Mouse (Mus musculus) limb, embryonic 12.5 days (tissue): ENCODE measurements around the gene Kbtbd13. TPM values are rescaled to one million over a fixed set of nuclear protein-coding genes. Genes with fewer than 3 reads are reported as not detected.

Experiments
- ATAC-seq: fragments of 200-750 bp; cut with Nextera tagmentation; 2 replicates; pipeline ENCODE4 v1.8.0; 2017; ENCODE audit warnings: low read depth, moderate TSS enrichment; ENCODE audit not compliant: insufficient number of reproducible peaks, insufficient read depth, low FRiP score, low TSS enrichment
- H3K27ac ChIP-seq: fragments of 300-500 bp; sonication (generic); 2 replicates; pipeline ENCODE4 v1.5.1; 2016; ENCODE audit warnings: mild to moderate bottlenecking, moderate library complexity
- H3K27me3 ChIP-seq: fragments of 300-500 bp; sonication (generic); 2 replicates; pipeline ENCODE4 v1.6.1; 2016; ENCODE audit warnings: mild to moderate bottlenecking, moderate library complexity
- H3K36me3 ChIP-seq: fragments of 300-500 bp; sonication (generic); 2 replicates; pipeline ENCODE4 v1.6.1; 2016; ENCODE audit warnings: mild to moderate bottlenecking, moderate library complexity
- H3K4me1 ChIP-seq: fragments of 300-500 bp; sonication (generic); replicated peaks from 2 replicates; pipeline ENCODE4 v1.6.1; 2016
- H3K4me2 ChIP-seq: fragments of 300-500 bp; sonication (generic); 2 replicates; pipeline ENCODE4 v1.6.1; 2016; ENCODE audit warnings: mild to moderate bottlenecking, moderate library complexity
- H3K4me3 ChIP-seq: fragments of 300-500 bp; sonication (generic); replicated peaks from 2 replicates; pipeline ENCODE4 v1.5.1; 2016; ENCODE audit warnings: mild to moderate bottlenecking
- H3K9ac ChIP-seq: fragments of 300-500 bp; sonication (generic); replicated peaks from 2 replicates; pipeline ENCODE4 v1.6.1; 2016; ENCODE audit warnings: mild to moderate bottlenecking, moderate library complexity
- H3K9me3 ChIP-seq: fragments of 300-500 bp; sonication (generic); 2 replicates; pipeline ENCODE4 v1.6.1; 2016; ENCODE audit warnings: mild to moderate bottlenecking, moderate library complexity
- WGBS: fragments of 180-500 bp; shearing (Covaris S2); methylation state at CpG from one replicate; pipeline ENCODE4 v1.1.7; 2016; 5-methylcytosine and 5-hydroxymethylcytosine counted together
- polyA plus RNA-seq: library from polyadenylated mRNA; unstranded; fragments of >200 nt; fragmentation: Nextera tagmentation; extraction: Ambion mirVana; gene quantifications from 2 replicates; pipeline ENCODE4 v1.2.1, GENCODE M21; 2016

The Kbtbd13 gene
- polyA plus RNA-seq, 1 experiment from 2014 or later: 1.3 TPM

GRCm38 (mm10) chr9:65394360-65394759 lies 2.9 kb upstream of the Kbtbd13 start:
- Histone ChIP-seq H3K27me3 (peaks cover 44% of the 10 kb centered on the region), H3K27ac (no peak overlapping the region), H3K4me3 (no peak overlapping the region), H3K9ac (no peak overlapping the region), H3K4me2 (no peak overlapping the region), H3K9me3 (no peaks in the 10 kb centered on the region), H3K36me3 (no peaks in the 10 kb centered on the region), H3K4me1 (peaks cover 20% of the 10 kb centered on the region; the same call in 1 of the 2 replicates)
- no peak for ATAC-seq
- WGBS: 61% methylated on average over 2 of the region's 2 CpGs

GRCm38 (mm10) chr9:65393606-65394005 lies 2.2 kb upstream of the Kbtbd13 start:
- H3K9me3 ChIP-seq: no peaks in the 10 kb centered on the region
- WGBS: 56% methylated on average over 2 of the region's 2 CpGs
- H3K36me3 ChIP-seq: no peaks in the 10 kb centered on the region
- H3K9ac ChIP-seq: no peak overlapping the region
- H3K27ac ChIP-seq: no peak overlapping the region
- no peak overlapping the region for H3K4me2 ChIP-seq
- no peak for ATAC-seq
- peaks cover 52% of the 10 kb centered on the region for H3K27me3 ChIP-seq
- no peak overlapping the region for H3K4me3 ChIP-seq
- peaks cover 16% of the 10 kb centered on the region; the same call in 1 of the 2 replicates for H3K4me1 ChIP-seq

- Histone ChIP-seq H3K27me3 (peaks cover 54% of the 10 kb centered on the region), H3K4me2 (no peak overlapping the region), H3K27ac (no peak overlapping the region), H3K36me3 (no peaks in the 10 kb centered on the region), H3K4me3 (no peak overlapping the region), H3K9me3 (no peaks in the 10 kb centered on the region), H3K4me1 (0 out of 2 replicates have a peak, but pooled peaks cover 10% of the 10 kb centered on the region), H3K9ac (no peak overlapping the region)
- WGBS: 29% methylated on average over 6 of the region's 6 CpGs
- ATAC-seq: no peak
These were observed 1.3 kb upstream of the Kbtbd13 start for GRCm38 (mm10) chr9:65392638-65393364.

- peak; percentile 26; the same call in 1 of the 2 replicates for ATAC-seq
- H3K4me3 ChIP-seq: peak overlapping the region; percentile 47
- H3K9ac ChIP-seq: peak overlapping the region; percentile 64
- peak overlapping the region; percentile 70 for H3K4me2 ChIP-seq
- H3K9me3 ChIP-seq: no peaks in the 10 kb centered on the region
- peaks cover 54% of the 10 kb centered on the region for H3K27me3 ChIP-seq
- WGBS: 17% methylated on average over 90 of the region's 96 CpGs
- no peaks in the 10 kb centered on the region for H3K36me3 ChIP-seq
- 0 out of 2 replicates have a peak, but pooled peaks cover 13% of the 10 kb centered on the region for H3K4me1 ChIP-seq
- H3K27ac ChIP-seq: no peak overlapping the region
These were observed 470 bp downstream of the Kbtbd13 start for GRCm38 (mm10) chr9:65390752-65391612.

- H3K36me3 ChIP-seq: no peaks in the 10 kb centered on the region
- no peak for ATAC-seq
- H3K4me3 ChIP-seq: no peak overlapping the region
- H3K9ac ChIP-seq: no peak overlapping the region
- peaks cover 32% of the 10 kb centered on the region for H3K27me3 ChIP-seq
- H3K9me3 ChIP-seq: no peaks in the 10 kb centered on the region
- 18% methylated on average over 8 of the region's 8 CpGs for WGBS
- H3K4me2 ChIP-seq: no peak overlapping the region
- no peak overlapping the region for H3K27ac ChIP-seq
- peaks cover 12% of the 10 kb centered on the region; the same call in 1 of the 2 replicates for H3K4me1 ChIP-seq
These were observed 4.9 kb downstream of the Kbtbd13 start for GRCm38 (mm10) chr9:65386373-65387140.

- Histone ChIP-seq H3K4me3 (no peak overlapping the region), H3K36me3 (no peaks in the 10 kb centered on the region), H3K27ac (no peak overlapping the region), H3K4me1 (peaks cover 7% of the 10 kb centered on the region; the same call in 1 of the 2 replicates), H3K9ac (no peak overlapping the region), H3K27me3 (peaks cover 9% of the 10 kb centered on the region), H3K9me3 (no peaks in the 10 kb centered on the region), H3K4me2 (no peak overlapping the region)
- no peak for ATAC-seq
- 31% methylated on average over 3 of the region's 3 CpGs for WGBS
These were observed 7.2 kb downstream of the Kbtbd13 start for GRCm38 (mm10) chr9:65384276-65384675.

GRCm38 (mm10) chr9:65382751-65383097 lies 8.7 kb downstream of the Kbtbd13 start:
- peaks cover 7% of the 10 kb centered on the region; the same call in 1 of the 2 replicates for H3K4me1 ChIP-seq
- H3K4me3 ChIP-seq: no peak overlapping the region
- ATAC-seq: no peak
- 53% methylated on average over 3 of the region's 3 CpGs for WGBS
- H3K9me3 ChIP-seq: no peaks in the 10 kb centered on the region
- no peak overlapping the region for H3K4me2 ChIP-seq
- H3K9ac ChIP-seq: no peak overlapping the region
- no peak overlapping the region for H3K27ac ChIP-seq
- peaks cover 2% of the 10 kb centered on the region; the same call in 1 of the 2 replicates for H3K36me3 ChIP-seq
- H3K27me3 ChIP-seq: no peaks in the 10 kb centered on the region

- H3K27ac ChIP-seq: no peak overlapping the region
- no peak overlapping the region for H3K4me2 ChIP-seq
- H3K36me3 ChIP-seq: peaks cover 7% of the 10 kb centered on the region; the same call in 1 of the 2 replicates
- no peak overlapping the region for H3K9ac ChIP-seq
- 72% methylated on average over 6 of the region's 6 CpGs for WGBS
- H3K9me3 ChIP-seq: no peaks in the 10 kb centered on the region
- H3K4me1 ChIP-seq: peaks cover 7% of the 10 kb centered on the region; the same call in 1 of the 2 replicates
- no peak for ATAC-seq
- no peaks in the 10 kb centered on the region for H3K27me3 ChIP-seq
- no peak overlapping the region for H3K4me3 ChIP-seq
These were observed 9.3 kb downstream of the Kbtbd13 start for GRCm38 (mm10) chr9:65382031-65382750.

GRCm38 (mm10) chr9:65381017-65381590 lies 10.3 kb downstream of the Kbtbd13 start:
- no peak overlapping the region for H3K4me3 ChIP-seq
- H3K4me2 ChIP-seq: no peak overlapping the region
- H3K9me3 ChIP-seq: no peaks in the 10 kb centered on the region
- no peak for ATAC-seq
- H3K9ac ChIP-seq: no peak overlapping the region
- peaks cover 14% of the 10 kb centered on the region; the same call in 1 of the 2 replicates for H3K36me3 ChIP-seq
- WGBS: 78% methylated on average over 4 of the region's 4 CpGs
- no peaks in the 10 kb centered on the region for H3K27me3 ChIP-seq
- no peak overlapping the region for H3K27ac ChIP-seq
- H3K4me1 ChIP-seq: peaks cover 3% of the 10 kb centered on the region; the same call in 1 of the 2 replicates
